Mouse (Mus musculus): ENCODE results near the gene D1Ertd622e. TPM values are rescaled to one million over a fixed set of nuclear protein-coding genes. Genes with fewer than 3 reads are reported as not detected.

Gene D1Ertd622e
- polyA plus RNA-seq, 1 experiment from 2014 or later = 9.3 TPM

DNA sequence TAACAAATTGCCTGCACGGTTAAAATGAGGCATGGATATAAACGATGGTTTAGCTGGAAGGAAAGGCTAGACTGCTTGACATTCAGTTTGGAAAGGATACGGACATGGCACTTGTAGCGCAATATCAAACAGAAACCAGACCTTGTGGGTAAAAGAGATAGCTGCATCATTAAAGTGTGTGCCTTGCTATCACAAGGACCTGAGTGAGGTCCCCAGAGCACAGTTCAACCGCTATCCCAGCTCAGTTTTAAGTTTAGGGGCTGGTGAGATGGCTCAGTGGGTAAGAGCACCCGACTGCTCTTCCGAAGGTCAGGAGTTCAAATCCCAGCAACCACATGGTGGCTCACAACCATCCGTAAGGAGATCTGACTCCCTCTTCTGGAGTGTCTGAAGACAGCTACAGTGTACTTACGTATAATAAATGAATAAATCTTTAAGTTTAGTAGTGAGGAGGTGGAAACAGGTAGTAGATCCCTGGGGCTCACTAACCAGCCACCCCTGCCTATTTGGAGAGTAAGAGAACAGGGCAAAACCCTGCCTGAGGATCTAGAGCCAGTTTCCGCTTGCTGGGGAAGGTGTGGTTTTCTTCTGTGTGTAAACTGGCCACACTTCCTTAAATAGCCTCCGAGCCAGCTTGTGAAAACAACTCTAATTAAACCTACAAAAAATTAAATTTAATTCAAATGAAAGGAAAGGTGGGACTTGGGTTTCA is 29.2 kb downstream of the D1Ertd622e start:
- no peaks in the 10 kb centered on the region for H3K9me3 ChIP-seq
- H3K4me1 ChIP-seq = peaks cover 10% of the 10 kb centered on the region; the same call in 1 of the 2 replicates
- H3K36me3 ChIP-seq = 0 out of 2 replicates have a peak, but pooled peaks cover 3% of the 10 kb centered on the region
- 80% methylated on average over 11 of the region's 11 CpGs for WGBS
- H3K4me3 ChIP-seq = no peak overlapping the region
- H3K9ac ChIP-seq = no peak overlapping the region
- no peaks in the 10 kb centered on the region for H3K27me3 ChIP-seq (replicated peaks)
- ATAC-seq (ENCODE audit: extremely low read depth, insufficient number of reproducible peaks, low FRiP score, low TSS enrichment) = no peak
- no peak overlapping the region for H3K27ac ChIP-seq (replicated peaks)
- H3K4me2 ChIP-seq = no peak overlapping the region

DNA sequence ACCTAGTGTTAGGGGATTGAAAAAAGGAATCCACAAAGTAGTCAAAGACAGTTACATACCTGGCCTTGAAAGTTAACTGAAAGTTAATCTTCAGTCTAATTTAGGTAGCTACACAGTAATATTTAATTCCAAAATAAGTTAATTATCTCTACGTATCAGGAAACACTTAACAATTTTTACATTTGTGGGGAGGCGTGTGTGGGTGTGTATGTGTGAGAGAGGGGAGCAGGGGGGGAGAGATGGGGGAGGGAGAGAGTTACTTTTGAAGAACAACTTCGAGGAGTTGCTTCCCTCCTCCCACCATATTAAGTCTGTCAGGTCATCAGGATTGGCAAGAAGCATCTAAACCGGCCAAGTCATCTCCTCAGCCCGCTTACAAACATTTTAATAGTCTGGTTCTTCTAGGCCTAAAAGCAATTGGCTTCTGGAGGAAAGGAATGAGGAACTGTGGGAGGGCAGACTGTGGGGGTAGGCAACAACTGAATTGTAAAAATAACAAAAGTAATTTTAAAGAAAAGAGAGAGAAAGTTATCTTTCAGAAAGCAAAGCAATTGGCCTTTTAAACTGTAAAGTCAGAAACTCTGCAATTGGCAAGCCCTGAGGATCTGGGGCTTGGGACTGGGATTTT is 29.9 kb downstream of the D1Ertd622e start:
- Histone ChIP-seq H3K27ac (replicated peaks) (no peak overlapping the region), H3K9me3 (no peaks in the 10 kb centered on the region), H3K27me3 (replicated peaks) (no peaks in the 10 kb centered on the region), H3K4me3 (no peak overlapping the region), H3K4me2 (no peak overlapping the region), H3K36me3 (0 out of 2 replicates have a peak, but pooled peaks cover 3% of the 10 kb centered on the region), H3K9ac (no peak overlapping the region), H3K4me1 (peaks cover 10% of the 10 kb centered on the region; the same call in 1 of the 2 replicates)
- WGBS = 72% methylated on average over 5 of the region's 5 CpGs
- no peak for ATAC-seq (ENCODE audit: extremely low read depth, insufficient number of reproducible peaks, low FRiP score, low TSS enrichment)

DNA sequence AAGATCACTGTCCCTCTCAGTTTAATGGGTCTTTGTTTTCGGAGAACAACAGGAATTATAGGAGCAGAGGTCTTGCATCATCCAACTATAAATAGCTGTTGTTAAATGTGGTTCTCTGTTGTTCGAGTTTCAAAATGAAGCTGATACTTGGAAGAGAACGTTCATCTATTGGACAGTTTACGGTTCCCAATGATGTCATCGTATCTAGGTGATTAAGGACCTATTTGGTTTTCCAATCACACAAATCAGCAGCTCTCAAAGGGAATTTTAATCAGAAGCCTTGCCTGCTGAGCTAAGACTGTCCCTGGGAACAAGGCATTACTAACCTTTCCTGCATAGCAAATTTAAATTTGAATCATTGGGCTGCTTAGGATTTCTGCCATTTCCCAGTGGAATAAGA is 31.7 kb downstream of the D1Ertd622e start:
- H3K4me1 ChIP-seq = peaks cover 14% of the 10 kb centered on the region; the same call in 1 of the 2 replicates
- H3K36me3 ChIP-seq = no peaks in the 10 kb centered on the region
- no peaks in the 10 kb centered on the region for H3K9me3 ChIP-seq
- H3K4me3 ChIP-seq = no peak overlapping the region
- H3K9ac ChIP-seq = no peak overlapping the region
- no peak overlapping the region for H3K27ac ChIP-seq (replicated peaks)
- WGBS = 67% methylated on average over 5 of the region's 5 CpGs
- ATAC-seq (ENCODE audit: extremely low read depth, insufficient number of reproducible peaks, low FRiP score, low TSS enrichment) = no peak
- no peaks in the 10 kb centered on the region for H3K27me3 ChIP-seq (replicated peaks)
- no peak overlapping the region for H3K4me2 ChIP-seq

DNA sequence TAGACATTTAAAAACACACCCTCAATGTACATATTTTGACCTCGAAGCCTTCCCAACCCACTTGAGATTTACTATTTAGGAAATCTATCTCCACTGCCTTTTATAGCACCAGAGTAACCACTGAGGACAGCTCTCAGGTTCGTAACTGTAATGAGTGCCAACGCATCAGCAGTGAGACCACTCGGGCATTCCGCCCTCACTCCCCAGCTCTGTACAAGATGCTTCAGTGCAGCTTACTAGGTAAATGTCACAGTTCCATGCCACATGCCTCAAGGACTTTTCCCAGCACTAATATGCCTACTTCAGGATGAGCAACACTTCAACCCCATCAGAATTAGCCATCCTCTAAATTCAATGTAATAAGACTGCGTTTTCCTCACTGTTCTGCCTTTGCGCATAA is 33.0 kb downstream of the D1Ertd622e start:
- Histone ChIP-seq H3K27ac (replicated peaks) (no peak overlapping the region), H3K4me1 (peaks cover 14% of the 10 kb centered on the region; the same call in 1 of the 2 replicates), H3K4me2 (no peak overlapping the region), H3K9ac (no peak overlapping the region), H3K4me3 (no peak overlapping the region), H3K9me3 (no peaks in the 10 kb centered on the region), H3K27me3 (replicated peaks) (no peaks in the 10 kb centered on the region), H3K36me3 (no peaks in the 10 kb centered on the region)
- WGBS = 75% methylated on average over 7 of the region's 7 CpGs
- ATAC-seq (ENCODE audit: extremely low read depth, insufficient number of reproducible peaks, low FRiP score, low TSS enrichment) = no peak

DNA sequence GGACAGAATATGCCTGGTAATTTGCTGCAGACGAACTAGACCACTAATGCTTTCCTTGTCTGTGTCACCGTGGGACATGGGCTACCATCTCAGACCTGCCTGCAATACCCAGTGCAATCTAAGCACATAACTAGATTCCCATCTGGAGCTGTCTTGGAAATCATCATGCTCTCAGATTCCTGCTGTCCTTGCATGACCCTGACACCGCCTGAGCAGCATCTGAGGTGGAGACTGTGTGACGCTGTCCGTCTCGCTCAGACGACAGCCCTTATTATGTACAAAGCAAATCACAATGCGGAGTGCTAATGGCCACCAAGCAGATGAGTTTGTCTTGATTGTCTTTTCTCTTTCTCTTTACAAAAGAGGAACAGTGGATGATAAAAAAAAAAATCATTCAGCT is 33.9 kb downstream of the D1Ertd622e start:
- H3K4me2 ChIP-seq = no peak overlapping the region
- H3K4me1 ChIP-seq = peaks cover 14% of the 10 kb centered on the region; the same call in 1 of the 2 replicates
- no peaks in the 10 kb centered on the region for H3K36me3 ChIP-seq
- H3K27me3 ChIP-seq (replicated peaks) = no peaks in the 10 kb centered on the region
- H3K27ac ChIP-seq (replicated peaks) = no peak overlapping the region
- H3K9ac ChIP-seq = no peak overlapping the region
- ATAC-seq (ENCODE audit: extremely low read depth, insufficient number of reproducible peaks, low FRiP score, low TSS enrichment) = no peak
- no peak overlapping the region for H3K4me3 ChIP-seq
- 77% methylated on average over 8 of the region's 8 CpGs for WGBS
- H3K9me3 ChIP-seq = no peaks in the 10 kb centered on the region

DNA sequence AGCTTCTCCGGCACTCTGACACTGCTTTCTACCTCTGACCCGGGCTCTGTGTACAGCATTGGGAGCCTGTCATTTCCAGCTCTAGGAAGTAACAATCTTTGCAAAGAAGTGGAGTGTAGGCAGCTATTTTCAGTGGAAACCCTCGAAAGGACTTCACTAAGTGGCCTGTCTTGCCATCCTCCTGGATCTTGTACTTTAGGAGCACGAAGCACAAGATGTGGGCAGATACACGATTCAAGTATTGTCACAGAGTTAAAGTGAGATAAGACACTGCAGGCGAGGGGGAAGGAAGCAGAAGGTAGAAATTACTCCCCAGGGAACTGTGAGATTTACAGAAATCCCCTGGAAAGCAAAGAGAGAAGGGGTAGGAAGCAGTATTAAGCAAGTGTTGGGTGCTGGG is 36.4 kb downstream of the D1Ertd622e start:
- peaks cover 13% of the 10 kb centered on the region; the same call in 1 of the 2 replicates for H3K4me1 ChIP-seq
- H3K4me3 ChIP-seq = no peak overlapping the region
- no peaks in the 10 kb centered on the region for H3K36me3 ChIP-seq
- ATAC-seq (ENCODE audit: extremely low read depth, insufficient number of reproducible peaks, low FRiP score, low TSS enrichment) = no peak
- H3K27ac ChIP-seq (replicated peaks) = no peak overlapping the region
- no peaks in the 10 kb centered on the region for H3K9me3 ChIP-seq
- 36% methylated on average over 6 of the region's 6 CpGs for WGBS
- H3K27me3 ChIP-seq (replicated peaks) = no peaks in the 10 kb centered on the region
- no peak overlapping the region for H3K9ac ChIP-seq
- H3K4me2 ChIP-seq = no peak overlapping the region

DNA sequence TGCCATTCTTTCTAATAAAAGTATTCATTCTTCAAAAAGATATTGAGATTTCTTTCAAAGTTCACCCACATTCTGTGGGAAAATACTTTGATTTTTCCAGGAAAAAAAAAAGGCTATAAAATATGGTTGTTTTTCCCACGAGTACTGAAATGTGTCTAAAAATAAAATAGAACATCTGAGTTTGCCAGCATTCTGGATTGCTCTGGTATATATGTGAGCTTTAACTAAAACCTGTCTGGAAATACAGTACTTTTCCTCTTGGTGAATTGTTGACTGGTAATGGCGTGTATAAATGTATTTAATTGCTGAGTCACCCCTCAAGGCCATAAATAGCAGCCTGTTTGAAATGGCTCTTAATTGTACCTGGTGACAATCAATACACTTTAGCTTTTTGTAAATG is 37.5 kb downstream of the D1Ertd622e start:
- Histone ChIP-seq H3K27ac (replicated peaks) (no peak overlapping the region), H3K4me1 (peaks cover 10% of the 10 kb centered on the region; the same call in 1 of the 2 replicates), H3K9ac (no peak overlapping the region), H3K9me3 (no peaks in the 10 kb centered on the region), H3K27me3 (replicated peaks) (no peaks in the 10 kb centered on the region), H3K36me3 (no peaks in the 10 kb centered on the region), H3K4me2 (no peak overlapping the region), H3K4me3 (no peak overlapping the region)
- WGBS = 66% methylated on average over 2 of the region's 2 CpGs
- ATAC-seq (ENCODE audit: extremely low read depth, insufficient number of reproducible peaks, low FRiP score, low TSS enrichment) = no peak

DNA sequence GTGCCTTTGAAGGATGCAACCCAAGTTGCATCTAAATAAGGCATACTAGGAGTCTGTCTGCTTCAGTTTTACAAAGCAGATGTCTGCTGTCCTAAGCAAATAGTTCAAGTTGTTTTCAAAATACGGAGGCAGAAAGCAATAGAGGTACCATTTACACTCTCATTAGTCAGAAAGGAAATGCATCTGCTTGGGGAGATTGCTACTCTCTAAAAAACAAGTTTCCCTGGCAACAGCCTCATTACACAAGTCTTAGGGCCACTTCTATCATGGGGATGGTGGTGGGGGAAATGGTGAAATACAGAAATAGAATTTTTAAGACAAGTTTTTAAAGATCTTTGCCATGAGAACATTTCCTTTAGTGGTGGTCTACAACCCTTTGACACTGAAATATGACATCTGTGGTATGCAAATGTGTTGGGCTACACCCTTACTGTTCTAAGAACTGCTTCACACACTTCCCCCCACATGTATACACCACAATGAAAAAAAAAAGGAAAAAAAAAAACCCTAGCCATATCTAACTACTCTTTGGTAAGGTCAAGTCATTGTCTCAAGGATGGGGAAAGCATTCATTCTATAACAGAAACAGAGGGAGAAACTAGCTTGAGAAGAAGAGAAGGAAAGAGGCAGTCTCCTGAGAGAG is 38.5 kb downstream of the D1Ertd622e start:
- H3K27me3 ChIP-seq (replicated peaks) = no peaks in the 10 kb centered on the region
- no peak overlapping the region for H3K27ac ChIP-seq (replicated peaks)
- H3K9me3 ChIP-seq = no peaks in the 10 kb centered on the region
- WGBS = 33% methylated on average over 1 of the region's 1 CpGs
- no peaks in the 10 kb centered on the region for H3K36me3 ChIP-seq
- no peak for ATAC-seq (ENCODE audit: extremely low read depth, insufficient number of reproducible peaks, low FRiP score, low TSS enrichment)
- no peak overlapping the region for H3K4me3 ChIP-seq
- H3K9ac ChIP-seq = no peak overlapping the region
- H3K4me2 ChIP-seq = no peak overlapping the region
- 0 out of 2 replicates have a peak, but pooled peaks cover 4% of the 10 kb centered on the region for H3K4me1 ChIP-seq

DNA sequence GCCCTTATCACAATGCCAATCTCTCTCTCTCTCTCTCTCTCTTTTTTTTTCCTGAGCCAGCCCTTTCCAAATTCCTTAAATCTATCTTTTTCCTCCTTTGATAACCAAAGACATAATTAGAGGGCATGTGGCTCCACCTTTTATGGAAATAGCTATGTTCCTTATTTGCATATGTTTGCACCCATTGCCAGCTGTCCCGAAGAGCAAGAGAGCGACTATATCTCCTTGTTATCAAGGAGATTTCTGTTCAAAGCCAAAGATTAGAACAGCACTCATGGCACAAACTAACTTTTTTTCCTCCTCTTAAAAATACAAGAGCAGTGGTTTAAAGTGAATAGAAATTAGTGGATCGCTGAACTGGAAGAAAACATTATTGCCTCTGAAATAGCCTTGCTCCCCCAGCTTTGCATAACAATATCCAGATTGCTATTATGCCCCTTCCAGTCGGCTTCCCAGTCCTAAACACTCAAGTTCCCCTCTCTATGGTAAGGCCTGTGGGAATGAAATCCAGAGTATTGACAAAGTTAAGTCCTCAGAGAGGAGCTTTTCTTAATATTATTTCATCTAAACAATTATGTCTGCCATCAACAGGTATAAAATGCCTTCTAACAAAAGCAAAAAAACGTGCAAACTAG is 39.2 kb downstream of the D1Ertd622e start:
- Histone ChIP-seq H3K27ac (replicated peaks) (no peak overlapping the region), H3K36me3 (no peaks in the 10 kb centered on the region), H3K9ac (no peak overlapping the region), H3K4me1 (0 out of 2 replicates have a peak, but pooled peaks cover 4% of the 10 kb centered on the region), H3K4me2 (no peak overlapping the region), H3K9me3 (no peaks in the 10 kb centered on the region), H3K4me3 (no peak overlapping the region), H3K27me3 (replicated peaks) (no peaks in the 10 kb centered on the region)
- ATAC-seq (ENCODE audit: extremely low read depth, insufficient number of reproducible peaks, low FRiP score, low TSS enrichment) = no peak
- WGBS = 26% methylated on average over 5 of the region's 5 CpGs

DNA sequence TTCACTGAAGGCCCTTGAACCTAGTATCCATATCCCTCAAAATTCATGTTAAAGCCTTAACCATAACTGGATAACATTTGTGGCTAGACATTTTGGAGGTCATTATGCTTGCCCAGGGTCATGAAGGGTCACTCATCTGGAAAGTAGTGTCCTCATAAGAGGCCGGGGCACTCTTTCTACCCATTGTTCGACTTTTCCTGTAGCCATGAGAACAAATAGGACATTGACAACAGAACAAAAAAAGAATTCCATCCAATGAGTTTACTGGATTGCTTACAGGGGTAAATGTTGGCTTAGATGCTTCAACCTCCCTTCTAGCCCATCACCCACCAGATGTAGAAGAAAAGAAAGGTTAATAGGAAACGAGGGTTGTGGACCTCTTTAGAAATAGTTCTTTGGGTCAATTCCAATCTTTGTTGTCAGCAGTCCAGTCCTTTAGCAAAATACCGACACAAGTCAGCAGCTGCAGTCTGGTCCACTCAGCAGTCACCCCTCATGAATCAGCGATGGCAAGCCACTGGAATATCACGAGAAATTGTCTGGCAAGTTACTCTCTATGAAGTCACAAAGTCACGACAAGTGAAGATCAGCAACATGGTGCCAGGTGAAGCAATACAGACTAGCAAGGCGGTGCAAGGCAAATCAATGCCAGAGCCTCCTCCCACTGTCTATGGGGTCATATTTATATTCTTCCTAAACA is 42.1 kb downstream of the D1Ertd622e start:
- Histone ChIP-seq H3K9ac (no peak overlapping the region), H3K36me3 (no peaks in the 10 kb centered on the region), H3K9me3 (no peaks in the 10 kb centered on the region), H3K4me1 (no peaks in the 10 kb centered on the region), H3K4me3 (no peak overlapping the region), H3K27me3 (replicated peaks) (no peaks in the 10 kb centered on the region), H3K27ac (replicated peaks) (no peak overlapping the region), H3K4me2 (no peak overlapping the region)
- WGBS = 85% methylated on average over 8 of the region's 8 CpGs
- ATAC-seq (ENCODE audit: extremely low read depth, insufficient number of reproducible peaks, low FRiP score, low TSS enrichment) = no peak

DNA sequence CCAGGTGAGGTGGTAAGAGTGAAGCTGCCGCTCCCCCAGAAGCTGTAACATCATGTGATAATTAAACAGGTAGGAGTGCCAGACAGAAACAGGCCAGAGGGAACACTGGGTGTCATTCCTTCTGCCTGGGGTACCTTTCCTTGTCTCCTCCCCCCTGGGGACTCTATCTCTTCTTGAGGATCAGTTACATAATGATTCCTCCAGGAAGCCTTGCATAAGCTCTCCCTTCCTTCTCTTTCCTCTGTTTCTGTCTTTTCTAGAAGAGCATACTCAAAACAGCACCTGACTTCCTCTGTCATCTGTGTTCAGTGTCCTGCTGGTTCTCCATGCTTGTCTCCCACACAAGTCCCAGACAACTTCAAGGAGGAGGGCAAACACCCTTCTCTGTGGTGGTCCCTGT is 46.3 kb downstream of the D1Ertd622e start:
- H3K9me3 ChIP-seq = no peaks in the 10 kb centered on the region
- no peaks in the 10 kb centered on the region for H3K27me3 ChIP-seq (replicated peaks)
- WGBS = 42% methylated on average over 1 of the region's 1 CpGs
- no peak overlapping the region for H3K4me3 ChIP-seq
- H3K4me1 ChIP-seq = no peaks in the 10 kb centered on the region
- no peak for ATAC-seq (ENCODE audit: extremely low read depth, insufficient number of reproducible peaks, low FRiP score, low TSS enrichment)
- H3K27ac ChIP-seq (replicated peaks) = no peak overlapping the region
- no peak overlapping the region for H3K9ac ChIP-seq
- H3K4me2 ChIP-seq = no peak overlapping the region
- H3K36me3 ChIP-seq = no peaks in the 10 kb centered on the region

All from heart, embryonic 13.5 days (tissue).